Mouse (Mus musculus) c-Kit-negative CD71-positive TER-119-positive erythroid progenitor cells, embryonic 14.5 days (primary cell): Measurements from ENCODE around the gene Pqlc2.

Experiments
- DNase-seq: peaks from one replicate; pipeline ENCODE4 v3.0.0-alpha.2; 2013; ENCODE audit warnings: low read depth, low spot score

Pqlc2 gene

DNA sequence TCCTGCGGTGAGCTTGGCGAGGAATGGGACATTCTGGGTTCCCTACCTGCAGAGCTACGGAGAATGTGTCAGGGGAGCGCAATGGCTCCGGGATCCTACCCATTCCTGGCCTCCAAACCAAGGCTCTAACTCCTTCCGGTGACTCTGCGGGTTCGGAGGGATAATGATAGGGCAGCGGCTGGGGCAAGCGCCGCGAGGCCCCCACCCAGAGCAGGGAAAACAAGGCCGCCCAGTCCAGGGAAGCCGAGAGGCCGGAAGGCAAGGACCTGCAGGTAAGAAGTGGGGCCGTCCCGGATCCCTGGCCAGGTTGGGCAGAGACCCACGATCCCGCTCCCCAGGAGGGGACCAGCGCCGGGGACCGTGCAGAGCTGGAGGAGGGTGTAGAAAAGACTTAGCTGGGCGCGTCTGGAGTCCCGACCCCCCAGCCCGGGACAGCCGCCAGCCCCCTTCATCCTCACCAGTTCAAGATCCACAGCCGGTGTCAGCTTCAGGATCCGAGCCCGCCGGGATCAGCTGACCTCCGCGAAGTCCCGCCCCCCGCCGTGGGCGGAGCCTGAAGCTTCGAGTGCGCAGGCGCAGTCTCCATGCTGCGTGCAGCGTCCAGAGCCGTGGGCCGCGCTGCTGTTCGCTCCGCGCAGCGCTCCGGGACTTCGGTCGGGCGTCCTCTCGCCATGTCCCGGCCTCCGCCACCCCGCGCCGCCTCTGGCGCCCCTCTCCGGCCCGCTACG lies at the start of gene Pqlc2, which contains the start of gene Akr7a5:
TSS of gene Pqlc2 (minus strand) at position 538 of the 728 bp plus-strand sequence.
TSS of gene Akr7a5 (plus strand) at position 574 of the 728 bp plus-strand sequence.
- DNase-seq: peak; percentile 88

DNA sequence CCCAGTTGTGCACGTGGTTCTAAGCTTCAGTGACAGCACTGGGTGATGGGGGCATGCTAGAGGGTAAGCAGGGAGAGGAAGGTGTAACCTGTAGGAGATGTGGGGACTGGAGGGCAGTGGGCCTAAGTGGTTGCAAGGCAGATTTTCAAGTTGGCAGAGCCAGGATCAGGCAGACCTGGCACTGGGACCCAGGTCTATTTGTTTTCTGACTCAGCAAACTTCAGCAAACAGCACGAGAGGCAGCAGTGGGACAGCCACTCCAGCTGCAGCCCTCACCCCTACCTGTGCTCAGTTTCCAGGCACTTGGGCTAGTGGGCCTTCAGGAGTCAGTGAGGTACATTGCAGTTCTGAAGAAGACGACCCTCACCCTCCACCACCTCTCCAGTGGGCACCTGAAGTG lies 46.7 kb upstream of the Pqlc2 start:
- DNase-seq: no peak

DNA sequence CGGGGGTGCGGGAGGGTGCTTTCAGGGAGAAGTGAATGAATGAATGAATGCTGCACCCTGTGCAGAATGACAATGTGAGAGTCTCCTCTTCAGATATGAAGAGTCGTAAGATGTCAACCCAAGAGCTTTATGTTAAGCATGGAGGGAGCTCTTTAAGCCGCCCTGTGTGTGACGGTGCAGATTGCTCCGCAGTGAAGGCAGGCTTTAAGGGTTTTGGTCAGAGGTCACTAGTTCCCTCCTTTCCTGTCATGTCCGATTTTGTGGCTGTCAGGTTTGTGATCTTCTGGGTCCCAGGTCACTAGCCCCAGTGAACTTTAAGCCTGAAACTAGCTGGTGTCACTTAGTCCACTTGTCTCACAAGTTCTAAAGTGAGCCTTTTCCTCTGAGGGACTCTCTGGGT lies 42.3 kb upstream of the Pqlc2 start:
- DNase-seq: no peak

DNA sequence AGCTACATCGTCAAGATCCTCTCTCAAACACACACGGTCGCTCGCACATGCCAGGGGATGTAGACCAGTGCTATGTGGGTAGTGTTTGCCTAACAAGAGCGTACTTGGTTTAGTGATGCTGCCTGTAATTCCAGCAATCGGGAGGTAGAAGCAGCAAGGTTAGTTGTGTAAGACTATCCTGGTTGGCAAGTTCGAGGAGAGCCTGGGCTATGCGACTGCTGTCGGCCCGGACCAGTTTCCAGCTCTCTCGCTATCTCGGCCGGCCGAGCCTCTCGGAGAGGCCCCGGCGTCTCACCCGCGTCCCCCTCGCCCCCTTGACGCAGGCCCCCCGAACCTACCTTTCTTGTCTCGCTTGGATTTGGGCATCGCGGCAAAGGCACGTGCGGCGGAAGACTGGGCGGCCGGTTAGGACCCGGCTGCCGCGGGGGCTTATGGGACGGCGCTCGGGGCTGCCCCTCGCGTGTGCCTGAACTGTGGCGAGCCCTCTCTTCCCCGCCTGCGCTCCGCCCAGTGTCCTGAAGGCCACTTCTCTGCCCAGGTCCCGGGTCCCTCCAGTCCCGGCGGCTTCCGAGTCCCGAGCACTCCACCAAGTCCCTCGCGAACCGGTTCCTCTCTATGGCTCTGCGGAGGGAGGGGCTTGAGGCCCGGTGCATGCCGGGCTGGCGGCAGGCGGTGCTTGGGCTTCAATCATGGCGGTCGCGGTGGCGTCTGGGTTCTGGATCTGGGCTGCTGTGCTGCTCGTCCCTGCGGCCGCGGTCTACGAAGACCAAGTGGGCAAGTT lies 41.6 kb upstream of the Pqlc2 start, which contains the start of the genes Mrto4, Emc1 and Ubr4:
TSS of gene Mrto4 (minus strand) at position 646 of the 781 bp plus-strand sequence.
TSS of gene Emc1 (plus strand) at position 657 of the 781 bp plus-strand sequence.
TSS of gene Ubr4 (plus strand) at position 679 of the 781 bp plus-strand sequence.
- DNase-seq: peak; percentile 76

DNA sequence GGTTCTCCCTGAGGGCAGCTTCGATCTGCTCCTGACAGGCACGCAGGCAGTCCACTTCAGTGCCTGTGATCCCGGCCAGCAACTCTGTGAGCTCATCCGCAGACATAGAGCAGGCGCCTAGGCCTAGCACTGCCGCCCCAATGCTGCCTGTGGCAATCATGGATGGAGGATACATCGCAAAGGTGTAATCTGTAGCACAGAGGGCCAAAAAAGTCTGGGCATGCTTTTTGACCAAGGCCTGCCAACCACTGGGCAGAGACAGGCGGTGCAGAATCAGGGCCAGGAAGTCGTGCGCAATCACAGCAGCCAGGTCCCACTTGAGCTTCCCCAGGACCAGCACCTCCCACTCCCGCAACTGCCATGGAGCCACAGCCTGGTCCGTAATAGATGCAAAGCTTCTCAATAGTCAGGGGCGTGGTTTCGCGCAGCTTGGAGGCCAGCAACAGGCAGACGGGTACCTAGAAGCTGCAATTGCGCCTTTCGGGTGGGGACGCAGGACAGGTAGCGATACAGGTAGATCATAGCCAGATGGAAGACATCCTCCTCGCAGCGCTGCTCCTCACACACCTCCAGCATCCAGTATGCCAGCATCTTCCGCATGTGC lies 35.0 kb upstream of the Pqlc2 start:
- no peak for DNase-seq

DNA sequence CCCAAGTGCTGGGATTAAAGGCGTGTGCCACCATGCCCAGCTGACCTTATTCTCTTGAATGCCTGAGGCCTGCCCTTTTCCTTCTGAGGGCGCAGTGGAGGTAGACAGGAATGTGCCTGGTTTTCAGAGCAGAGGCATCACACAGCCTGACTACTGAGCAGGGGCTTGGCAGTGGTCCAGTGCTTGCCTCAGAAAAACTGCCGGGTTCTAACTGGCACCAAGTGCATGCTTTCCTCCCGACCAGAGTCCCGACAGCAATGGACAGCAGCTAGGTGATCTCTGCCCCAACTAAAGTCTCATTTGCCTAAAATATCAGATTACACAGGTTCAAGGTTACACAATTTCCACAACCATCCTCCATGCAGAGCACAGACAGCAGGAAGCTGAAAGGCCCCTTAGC lies 33.2 kb upstream of the Pqlc2 start:
- DNase-seq: no peak

DNA sequence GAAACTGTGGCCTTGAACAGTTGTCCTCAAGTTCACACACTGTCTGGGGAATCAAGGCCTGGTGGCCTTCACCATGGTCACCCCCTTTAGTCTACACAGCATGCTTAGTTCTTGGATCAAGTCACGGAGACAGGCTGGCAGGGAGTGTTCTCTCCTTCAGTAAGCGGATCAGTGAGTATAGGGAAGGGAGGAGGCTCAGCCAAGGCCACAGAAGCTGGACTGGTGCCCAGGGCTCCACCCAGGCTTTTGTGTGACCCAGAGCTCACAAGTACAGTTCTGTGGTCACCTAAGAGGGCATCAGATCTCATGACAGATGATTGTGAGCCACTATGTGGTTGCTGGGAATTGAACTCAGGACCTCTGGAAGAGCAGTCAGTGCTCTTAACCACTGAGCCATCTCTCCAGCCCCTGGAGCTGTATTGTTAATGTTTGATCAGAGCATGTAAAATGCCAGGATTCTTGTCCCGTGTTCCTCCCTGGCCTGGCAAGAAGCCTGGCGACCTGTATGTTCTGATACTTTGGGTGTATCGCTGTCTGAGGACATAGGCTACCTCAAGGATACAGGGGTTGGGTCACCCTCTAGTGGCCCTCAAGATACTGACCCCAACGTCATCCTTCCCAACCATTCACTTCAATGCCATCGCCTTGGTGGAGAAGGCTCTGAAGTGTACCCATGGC lies 31.2 kb upstream of the Pqlc2 start:
- DNase-seq: no peak

DNA sequence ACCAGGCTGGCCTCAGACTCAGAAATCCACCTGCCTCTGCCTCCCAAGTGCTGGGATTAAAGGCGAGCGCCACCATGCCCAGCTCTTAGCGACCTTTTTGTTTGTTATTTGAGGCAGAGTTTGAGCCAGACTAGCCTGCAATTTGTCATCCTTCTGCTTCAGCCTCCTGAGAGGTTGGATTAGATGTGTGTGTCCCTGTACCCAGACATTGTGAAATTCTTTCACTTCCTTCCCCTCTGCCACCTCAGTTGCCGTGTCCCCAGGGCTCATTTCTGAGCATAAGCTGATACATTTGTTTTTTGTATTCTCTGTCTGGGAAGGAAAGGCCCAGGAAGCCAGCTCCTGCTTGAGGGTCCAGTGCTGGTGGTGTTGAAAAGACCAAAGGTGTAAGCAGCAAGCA lies 30.3 kb upstream of the Pqlc2 start:
- no peak for DNase-seq

DNA sequence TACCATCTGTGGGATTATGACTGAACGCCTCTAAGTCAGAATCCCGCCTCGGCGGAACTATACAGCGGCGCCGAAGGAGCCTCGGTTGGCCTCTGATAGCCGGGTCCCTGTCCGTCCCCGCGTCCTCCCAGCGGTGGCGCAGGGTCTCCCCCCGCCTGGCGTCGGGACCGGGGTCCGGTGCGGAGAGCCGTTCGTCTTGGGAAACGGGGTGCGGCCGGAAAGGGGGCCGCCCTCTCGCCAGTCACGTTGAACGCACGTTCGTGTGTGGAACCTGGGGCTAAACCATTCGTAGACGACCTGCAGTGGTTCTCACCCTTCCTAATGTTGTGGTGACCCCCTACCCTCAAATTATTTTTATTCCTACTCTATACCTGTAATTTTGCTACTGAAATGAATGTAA lies 27.6 kb upstream of the Pqlc2 start:
- DNase-seq: no peak

DNA sequence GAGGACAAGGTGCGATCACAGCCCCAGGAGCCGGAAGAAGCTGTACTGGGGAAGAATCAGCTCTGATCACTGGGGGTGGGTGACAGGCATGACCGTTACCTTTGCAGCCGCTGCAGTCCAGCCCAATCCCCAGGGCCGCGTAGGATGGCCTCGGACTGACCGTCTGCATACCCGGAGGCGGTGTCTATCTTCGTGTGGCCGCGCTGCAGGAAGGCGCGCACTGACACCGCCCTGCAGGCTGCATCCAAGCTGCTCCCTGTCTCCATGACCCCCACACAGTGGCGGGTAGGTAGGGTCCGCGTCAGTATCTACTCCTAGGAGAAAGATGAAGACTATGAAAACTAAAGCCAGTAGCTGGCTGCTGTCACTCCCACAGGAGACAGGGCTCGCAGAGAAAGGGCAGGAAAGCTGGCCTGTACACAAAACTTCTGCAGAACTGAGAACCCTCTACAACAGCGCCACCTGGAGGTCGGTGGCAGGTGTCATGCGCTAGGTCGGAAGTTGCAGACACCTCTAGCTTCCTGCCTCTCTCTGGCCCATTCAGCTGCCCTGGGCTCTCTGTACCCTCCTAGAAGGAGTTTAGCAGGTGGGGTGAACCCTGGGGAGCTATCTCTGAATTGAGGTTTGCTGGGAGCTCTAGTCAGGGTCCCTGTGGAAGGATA lies 26.4 kb upstream of the Pqlc2 start:
- peak; percentile 87 for DNase-seq

DNA sequence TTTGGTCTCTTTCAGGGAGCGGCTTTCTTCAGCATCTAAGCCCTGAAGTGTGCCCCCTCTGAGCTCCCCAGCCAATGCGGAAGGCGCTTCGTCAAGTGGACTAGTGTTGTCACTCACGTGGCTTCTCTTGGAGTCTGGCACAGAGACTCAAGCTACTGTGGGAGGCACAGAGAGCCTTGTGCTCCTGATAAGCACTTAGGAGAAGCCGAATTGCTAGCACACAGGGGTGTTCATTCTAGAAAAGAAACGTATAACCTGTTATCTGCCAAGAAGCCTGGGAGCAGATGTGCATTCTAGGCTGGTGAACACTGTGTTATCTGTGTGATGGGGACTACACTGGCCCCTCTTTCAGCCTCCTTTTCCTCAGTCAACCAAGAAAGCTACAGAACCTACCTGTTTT lies 25.0 kb upstream of the Pqlc2 start:
- peak; percentile 60 for DNase-seq

DNA sequence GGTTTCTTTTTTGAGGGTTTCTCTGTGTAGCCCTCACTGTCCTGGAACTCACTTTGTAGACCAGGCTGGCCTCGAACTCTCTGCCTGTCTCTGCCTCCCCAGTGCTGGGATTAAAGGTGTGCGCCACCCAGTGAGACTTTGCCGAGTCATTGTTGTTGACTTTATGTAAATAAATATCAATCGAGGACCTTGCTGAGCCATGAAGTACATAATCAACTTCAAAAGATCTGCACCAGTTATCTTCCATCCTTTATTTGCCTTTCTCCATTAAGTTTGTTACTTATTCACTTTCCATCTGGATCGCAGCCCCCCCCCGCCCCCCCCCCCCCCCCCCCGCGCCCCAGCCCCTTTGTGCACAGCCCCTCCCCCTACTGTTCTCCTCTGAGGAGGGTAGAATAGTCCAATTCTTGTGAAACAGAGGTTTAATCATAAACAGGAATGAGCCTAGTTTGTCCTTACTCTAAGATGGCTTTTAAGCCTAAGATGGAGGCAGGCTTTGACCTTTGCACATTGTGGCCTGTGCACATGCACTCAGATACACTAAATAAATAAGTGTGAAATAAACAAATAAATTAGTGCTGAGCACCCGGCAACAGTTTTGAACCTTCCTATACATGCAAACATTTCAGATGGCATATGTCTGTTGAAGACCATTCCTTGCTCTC lies 24.3 kb upstream of the Pqlc2 start:
- no peak for DNase-seq

DNA sequence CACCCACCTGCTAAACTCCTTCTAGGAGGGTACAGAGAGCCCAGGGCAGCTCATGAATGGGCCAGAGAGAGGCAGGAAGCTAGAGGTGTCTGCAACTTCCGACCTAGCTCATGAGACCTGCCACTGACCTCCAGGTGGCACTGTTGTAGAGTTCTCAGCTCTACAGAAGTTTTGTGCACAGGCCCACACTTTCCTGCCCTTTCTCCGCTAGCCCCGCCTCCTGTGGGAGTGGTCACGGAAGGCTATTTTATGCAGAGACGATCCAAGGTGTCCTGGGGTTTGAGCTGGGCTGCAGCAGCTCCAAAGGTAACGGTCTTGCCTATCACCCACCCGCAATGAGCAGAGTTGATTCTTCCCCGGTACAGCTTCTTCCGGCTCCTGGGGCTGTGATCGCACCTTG lies 20.1 kb upstream of the Pqlc2 start:
- DNase-seq: peak; percentile 90

DNA sequence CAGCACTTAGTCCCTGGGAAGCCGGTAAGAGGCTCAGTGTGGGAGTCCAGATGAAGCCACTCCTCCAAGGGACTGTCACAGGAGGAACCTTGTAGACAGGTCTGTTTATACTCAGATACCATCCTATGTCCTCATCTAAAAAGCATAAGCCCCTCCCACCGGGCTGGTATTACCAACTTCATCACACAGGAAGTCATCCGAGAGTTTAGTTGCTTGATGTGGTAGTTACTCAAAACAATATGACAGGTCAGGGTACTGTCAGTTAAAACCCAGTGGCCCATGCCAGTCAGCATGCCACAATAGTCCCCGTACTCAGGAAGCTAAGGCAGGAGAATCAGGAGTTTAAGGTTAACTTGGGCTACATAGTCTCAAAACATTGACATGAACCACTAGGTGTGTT lies 9.2 kb upstream of the Pqlc2 start:
- DNase-seq: no peak

DNA sequence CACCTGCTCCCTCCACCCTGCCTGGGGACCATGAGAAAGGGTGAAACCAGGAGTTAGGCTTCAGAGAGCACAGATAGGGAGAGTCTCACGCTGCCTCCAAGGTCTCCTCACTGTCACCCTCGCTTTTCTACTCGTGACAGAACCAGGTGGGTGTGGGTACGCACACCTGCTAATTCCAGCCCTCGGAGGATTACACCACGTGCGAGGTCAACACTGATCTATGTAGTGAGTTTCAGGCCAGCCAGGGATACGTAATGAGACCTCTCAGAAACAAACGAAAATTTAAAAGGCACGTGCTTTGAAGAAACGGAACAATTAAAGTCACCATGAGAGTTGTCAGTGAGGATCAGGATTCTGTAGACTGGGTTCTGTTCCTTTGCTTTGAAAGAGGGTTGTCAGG lies 7.9 kb upstream of the Pqlc2 start:
- DNase-seq: no peak

DNA sequence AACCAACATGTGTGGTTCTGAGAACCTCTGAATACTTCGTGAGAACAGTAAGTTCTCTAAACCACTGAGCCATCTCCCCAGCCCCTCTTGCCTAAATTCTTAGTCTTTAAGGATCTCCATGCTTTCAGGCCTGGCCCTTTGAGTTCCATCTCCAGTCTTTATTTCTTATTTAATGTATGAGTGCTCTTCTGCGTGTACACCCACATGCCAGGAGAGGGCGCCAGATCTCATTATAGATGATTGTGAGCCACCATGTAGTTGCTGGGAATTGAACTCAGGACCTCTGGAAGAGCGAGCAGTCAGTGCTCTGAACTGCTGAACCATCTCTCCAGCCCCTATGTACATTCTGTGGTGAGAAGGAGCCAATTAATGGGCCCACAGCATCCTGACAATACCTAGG lies 2.1 kb upstream of the Pqlc2 start:
- no peak for DNase-seq

DNA sequence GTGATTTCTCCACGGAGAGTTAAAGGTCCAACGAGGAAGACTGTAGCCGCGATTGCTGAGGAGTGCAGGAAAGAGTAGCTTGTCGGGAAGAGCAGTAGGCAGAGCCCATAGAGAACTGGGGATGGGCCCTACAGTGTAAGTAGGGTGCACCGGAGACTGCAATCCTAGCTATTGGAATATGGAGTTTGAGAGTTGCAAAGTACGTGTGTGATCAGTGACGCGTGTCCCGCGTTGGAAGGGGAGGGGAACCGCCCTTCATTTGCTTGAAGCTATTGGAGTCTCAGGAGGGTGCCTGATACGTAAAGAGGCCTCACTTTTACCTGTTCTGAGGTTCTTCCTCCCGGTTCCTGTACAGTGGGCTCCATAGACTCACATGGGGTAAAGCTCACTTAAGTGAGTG lies 1.2 kb upstream of the Pqlc2 start:
- no peak for DNase-seq

DNA sequence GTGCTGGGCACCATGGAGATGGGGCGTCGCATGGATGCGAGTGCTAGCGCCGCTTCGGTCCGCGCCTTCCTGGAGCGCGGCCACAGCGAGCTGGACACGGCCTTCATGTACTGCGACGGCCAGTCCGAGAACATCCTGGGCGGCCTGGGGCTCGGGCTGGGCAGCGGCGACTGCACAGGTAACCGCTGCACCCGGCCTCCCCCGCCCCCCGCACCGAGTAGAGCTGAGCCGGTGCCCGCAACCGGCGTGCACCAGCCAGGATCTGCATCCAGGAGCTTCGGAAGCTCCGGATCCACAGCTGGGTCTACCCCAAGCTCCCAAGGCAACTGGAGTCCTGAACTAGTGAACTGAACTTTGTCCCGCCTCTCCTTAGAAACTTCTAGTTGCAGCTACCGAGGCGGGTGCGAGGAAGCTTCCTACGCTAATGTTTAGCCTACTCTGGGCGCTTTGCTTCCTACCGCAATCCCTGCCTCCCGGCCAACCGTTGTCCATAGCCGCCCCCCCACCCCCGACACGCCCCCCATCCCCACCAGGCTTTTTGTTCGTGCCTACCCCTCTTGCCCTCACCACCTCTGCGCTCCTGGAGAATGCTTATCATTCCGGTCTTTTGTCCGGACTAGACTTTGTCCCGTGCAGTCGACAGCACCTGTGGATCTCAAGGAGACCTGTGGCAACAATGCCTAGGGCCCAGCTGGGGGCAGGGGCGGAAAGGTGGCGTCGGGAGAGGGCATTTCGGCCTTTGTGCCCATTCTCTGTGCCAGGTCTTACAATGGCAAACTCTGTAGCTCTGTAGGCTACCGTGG lies 592 bp upstream of the Pqlc2 start:
- no peak for DNase-seq

DNA sequence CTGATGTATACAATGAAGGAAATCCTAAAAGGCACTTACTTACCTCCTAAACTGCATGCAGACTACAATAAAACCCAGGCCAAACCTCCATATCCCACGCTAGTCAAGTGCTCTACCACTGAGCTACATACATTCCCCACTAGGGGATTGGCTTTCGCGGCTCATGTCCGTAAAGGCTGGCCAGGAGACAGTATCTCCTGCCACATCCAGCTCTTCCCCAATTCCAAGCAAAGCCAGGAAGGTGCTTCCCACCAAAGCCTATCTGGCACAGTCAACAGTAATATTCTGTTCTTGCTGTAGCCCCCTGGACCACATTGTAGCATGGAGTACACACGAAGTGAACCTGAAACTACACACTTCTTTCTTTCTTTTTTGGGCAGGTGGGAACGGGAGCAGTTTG lies 857 bp downstream of the Pqlc2 start:
- DNase-seq: no peak

DNA sequence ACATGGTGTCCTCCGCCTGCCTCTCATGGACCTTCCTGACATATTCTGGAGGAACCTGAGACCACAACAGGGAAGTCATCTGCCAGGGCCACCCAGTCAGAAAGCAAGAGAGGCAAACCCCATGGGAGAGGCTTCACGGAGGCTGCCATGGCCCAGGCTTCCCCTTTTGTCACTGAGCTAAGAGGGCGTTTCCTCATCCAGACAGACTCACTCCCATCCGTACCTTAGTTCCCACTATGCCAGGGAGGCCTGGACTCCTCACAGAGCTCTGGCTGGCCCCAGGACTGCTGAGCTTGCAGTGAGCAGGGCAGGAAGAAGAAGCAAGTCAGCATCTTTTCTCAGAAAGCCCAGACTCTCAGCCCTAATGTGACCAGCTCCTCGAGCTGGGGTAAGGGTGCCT lies 2.6 kb downstream of the Pqlc2 start:
- no peak for DNase-seq
